Mouse (Mus musculus): ENCODE results near the gene Pla1a. TPM values are rescaled to one million over a fixed set of nuclear protein-coding genes. Genes with fewer than 3 reads are reported as not detected.

The Pla1a gene
- total RNA-seq, 2 experiments from 2014 or later: 0.61 to 1.1 TPM

DNA sequence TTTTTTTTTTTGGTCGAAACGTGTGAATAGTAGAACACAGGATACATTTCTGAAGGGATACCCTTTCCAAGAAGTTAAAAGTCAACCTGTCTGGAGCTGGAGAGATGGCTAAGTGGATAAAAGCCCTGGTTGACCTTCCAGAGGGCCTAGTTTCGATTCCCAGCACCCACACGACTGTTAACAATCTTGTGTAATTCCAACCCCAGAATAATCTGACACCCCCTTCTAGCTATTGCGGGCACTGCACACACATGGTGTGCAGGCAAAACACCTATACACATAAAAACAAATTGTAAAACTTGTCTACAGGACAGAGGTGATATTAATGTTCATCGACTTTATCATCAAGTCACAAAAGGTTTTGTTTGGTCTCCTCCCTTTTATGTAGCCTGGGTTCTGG lies 85.4 kb downstream of the Pla1a start:
- no peak for DNase-seq (ENCODE audit: low spot score in 2 of 2)

DNA sequence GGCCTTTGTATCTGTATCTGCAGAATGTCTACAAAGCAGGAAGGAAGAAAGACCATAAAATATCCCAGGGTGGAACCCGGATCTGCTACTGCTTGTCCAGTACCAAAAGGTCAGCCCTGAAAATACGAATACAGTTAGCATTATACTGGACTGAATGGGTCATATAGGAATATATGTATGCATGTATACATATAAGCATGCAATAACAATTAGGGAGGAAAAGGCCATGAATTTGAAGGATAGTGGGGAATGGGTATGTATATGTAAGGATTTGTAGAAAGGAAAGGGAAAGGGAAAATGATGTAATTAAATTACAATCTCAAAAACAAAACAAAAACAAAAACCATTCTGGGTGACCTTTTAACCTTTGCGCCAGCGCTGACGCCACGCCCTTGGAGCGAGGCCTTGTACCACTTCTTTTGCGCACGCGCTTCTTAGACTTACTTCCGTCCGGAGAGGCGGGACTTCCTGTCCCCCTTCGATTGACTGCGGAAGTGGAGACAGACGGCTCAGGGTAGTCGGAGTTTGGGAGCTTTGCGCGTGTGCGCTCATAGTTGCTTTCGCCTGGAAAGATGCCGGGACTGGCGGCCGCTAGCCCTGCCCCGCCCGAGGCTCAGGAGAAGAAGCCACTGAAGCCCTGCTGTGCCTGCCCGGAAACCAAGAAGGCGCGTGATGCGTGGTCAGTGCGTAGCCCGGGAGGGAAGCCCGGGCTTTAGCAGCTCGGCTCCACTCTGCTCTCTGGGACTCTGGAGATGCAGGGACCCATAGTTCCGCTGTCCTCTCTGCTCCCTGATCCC lies 86.2 kb downstream of the Pla1a start, which contains the start of the genes Cox17 and Gm21987:
TSS of gene Cox17 (plus strand) at position 463 of the 797 bp plus-strand sequence.
TSS of gene Gm21987 (plus strand) at position 512 of the 797 bp plus-strand sequence.
- DNase-seq (ENCODE audit: low spot score in 2 of 2): peak; percentile 90 to 96

Other genes starting within 250 kb of the Pla1a start
- not detected for gene Nr1i2, start 138.3 kb downstream of the Pla1a start, total RNA-seq (2021)
- 1 to 10 TPM; 1.1 to 1.5 TPM for gene Maats1, start 91.0 kb downstream of the Pla1a start, total RNA-seq (2021)
- 100 to 1,000 TPM; 136 to 147 TPM for gene Cox17, start 86.2 kb downstream of the Pla1a start, total RNA-seq (2021)
- not detected for gene Gm21987, start 86.1 kb downstream of the Pla1a start, total RNA-seq (2021)
- gene Popdc2, start 70.9 kb downstream of the Pla1a start, total RNA-seq (2021): under 1 TPM; 0.20 to 0.66 TPM
- 10 to 100 TPM; 57.1 to 57.6 TPM for gene Adprh, start 19.6 kb upstream of the Pla1a start, total RNA-seq (2021)
- under 1 TPM; 0.46 to 0.50 TPM for gene Cd80, start 22.4 kb upstream of the Pla1a start, total RNA-seq (2021)
- gene Timmdc1, start 89.5 kb upstream of the Pla1a start, total RNA-seq (2021): 10 to 100 TPM; 29.1 to 29.5 TPM
- gene Poglut1, start 117.1 kb upstream of the Pla1a start, total RNA-seq (2021): 10 to 100 TPM; 48.8 to 49.6 TPM
- 10 to 100 TPM; 24.4 to 24.8 TPM for gene Tmem39a, start 125.6 kb upstream of the Pla1a start, total RNA-seq (2021)

All from layer of hippocampus, adult 18-20 months (tissue).